Mouse (Mus musculus): ENCODE data around the gene Akap4. TPM values are rescaled to one million over a fixed set of nuclear protein-coding genes. Genes with fewer than 3 reads are reported as not detected.

Gene Akap4
- polyA plus RNA-seq (2016; fragmentation: Nextera tagmentation; extraction: Ambion mirVana) = not detected in 2 replicates

DNA sequence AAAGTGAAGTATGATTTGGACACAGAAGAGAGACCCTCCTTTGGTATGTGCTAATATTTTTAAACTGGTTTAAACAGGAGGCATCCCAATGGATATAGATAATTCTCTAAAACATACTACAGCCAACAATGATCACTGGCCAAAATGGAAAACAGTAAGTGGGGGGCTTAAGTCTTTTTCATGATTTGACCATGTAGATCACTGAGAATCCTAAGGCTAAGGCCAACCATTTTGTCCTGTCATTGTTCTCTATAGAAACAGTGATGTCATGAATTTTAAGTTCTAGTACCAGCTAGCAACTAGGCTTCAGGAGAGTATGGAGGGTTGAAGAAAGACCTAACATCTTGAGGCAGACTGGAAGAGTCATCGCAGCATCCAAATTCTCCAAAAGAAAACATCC, at the start of gene Akap4:
Akap4 (plus strand) TSS at position 301 of the 400 bp plus-strand sequence.
- WGBS = 97% methylated on average over 1 of the region's 1 CpGs
- H3K27ac ChIP-seq (replicated peaks) = no peak within 1 kb of the TSS
- DNase-seq (ENCODE audit: low spot score) = no peak
- peaks cover 18% of the 10 kb centered on the region for H3K9me3 ChIP-seq (replicated peaks)
- no peaks in the 10 kb centered on the region for H3K36me3 ChIP-seq
- no peak within 1 kb of the TSS for H3K4me3 ChIP-seq
- H3K27me3 ChIP-seq (ENCODE audit: low read depth, poor library complexity, severe bottlenecking) = no peaks in the 10 kb centered on the region
- H3K4me1 ChIP-seq = no peaks in the 10 kb centered on the region

DNA sequence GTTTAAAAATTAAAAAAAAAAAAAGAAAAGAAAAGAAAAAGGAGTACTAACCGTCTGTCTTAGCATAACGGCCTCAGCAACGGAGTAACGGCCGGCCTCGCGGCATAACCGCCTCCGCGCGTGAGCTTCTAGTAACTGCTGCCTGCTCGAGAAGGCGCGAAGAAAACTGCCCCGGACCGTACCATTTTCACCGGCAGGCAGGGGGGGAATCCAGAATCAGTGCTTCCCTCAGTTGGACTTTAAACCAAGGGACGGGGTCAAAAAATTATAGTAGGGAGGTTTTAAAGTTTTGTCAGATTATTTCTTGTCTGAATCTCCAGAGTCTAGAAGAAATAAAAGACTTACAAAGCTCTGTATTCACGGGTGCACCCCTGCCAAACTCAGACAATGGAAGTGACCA, 25.8 kb upstream of the Akap4 start, which contains the start of gene Ccnb3:
Ccnb3 (minus strand) TSS at position 101 of the 400 bp plus-strand sequence.
- DNase-seq (ENCODE audit: low spot score) = no peak
- H3K4me3 ChIP-seq = no peak within 1 kb of the TSS
- no peaks in the 10 kb centered on the region for H3K4me1 ChIP-seq
- no peaks in the 10 kb centered on the region for H3K27me3 ChIP-seq (ENCODE audit: low read depth, poor library complexity, severe bottlenecking)
- no peak within 1 kb of the TSS for H3K27ac ChIP-seq (replicated peaks)
- H3K9me3 ChIP-seq (replicated peaks) = peaks cover 5% of the 10 kb centered on the region; the same call in 1 of the 2 replicates
- 94% methylated on average over 19 of the region's 19 CpGs for WGBS
- no peaks in the 10 kb centered on the region for H3K36me3 ChIP-seq

DNA sequence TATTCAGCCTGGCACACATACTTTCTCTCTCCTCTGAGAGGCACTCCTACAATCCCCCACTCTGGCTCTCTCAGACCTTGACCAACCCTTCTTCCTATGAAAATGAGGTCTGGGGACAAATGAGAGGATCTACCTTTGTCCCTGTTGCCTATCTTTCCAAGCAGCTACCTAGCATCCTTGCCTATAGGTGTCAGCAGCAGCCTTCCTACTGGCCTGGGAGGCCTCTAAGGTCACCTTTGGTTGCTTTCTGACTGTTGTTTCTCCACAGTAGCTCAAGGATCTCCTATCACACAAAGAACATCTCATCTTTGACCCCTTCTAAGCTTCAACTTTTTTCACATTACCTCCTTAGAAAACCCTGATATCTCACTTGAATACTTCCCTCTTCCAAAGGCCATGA, 10.3 kb upstream of the Akap4 start:
- Histone ChIP-seq H3K27ac (replicated peaks) (no peak overlapping the region), H3K4me1 (no peaks in the 10 kb centered on the region), H3K9me3 (replicated peaks) (no peaks in the 10 kb centered on the region), H3K27me3 (ENCODE audit: low read depth, poor library complexity, severe bottlenecking) (no peaks in the 10 kb centered on the region), H3K4me3 (no peak overlapping the region), H3K36me3 (no peaks in the 10 kb centered on the region)
- no peak for DNase-seq (ENCODE audit: low spot score)

DNA sequence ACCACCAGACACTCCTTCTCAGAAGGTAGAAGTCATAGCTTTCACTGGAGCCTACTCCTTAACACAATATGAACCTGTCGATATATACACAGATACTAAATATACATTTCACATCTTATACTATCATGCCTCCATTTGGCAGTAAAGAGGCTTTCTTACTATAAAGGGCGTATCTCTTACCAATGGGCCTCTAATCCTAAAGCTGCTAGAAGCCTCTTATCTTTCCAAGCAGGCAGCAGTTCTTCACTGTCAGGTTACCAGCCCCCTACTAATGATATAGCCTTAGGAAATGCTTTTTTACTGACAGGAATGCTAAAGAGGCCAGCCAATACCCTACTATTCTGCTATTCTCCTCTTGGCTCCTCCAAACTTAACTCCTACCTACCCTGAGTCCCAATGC, 9.7 kb upstream of the Akap4 start:
- no peak for DNase-seq (ENCODE audit: low spot score)
- H3K9me3 ChIP-seq (replicated peaks) = no peaks in the 10 kb centered on the region
- no peak overlapping the region for H3K27ac ChIP-seq (replicated peaks)
- no peaks in the 10 kb centered on the region for H3K27me3 ChIP-seq (ENCODE audit: low read depth, poor library complexity, severe bottlenecking)
- no peak overlapping the region for H3K4me3 ChIP-seq
- 80% methylated on average over 2 of the region's 2 CpGs for WGBS
- H3K4me1 ChIP-seq = no peaks in the 10 kb centered on the region
- H3K36me3 ChIP-seq = no peaks in the 10 kb centered on the region

GRCm38 (mm10) chrX:7064109-7064508, 3.2 kb upstream of the Akap4 start:
- H3K4me1 ChIP-seq = no peaks in the 10 kb centered on the region
- no peaks in the 10 kb centered on the region for H3K9me3 ChIP-seq (replicated peaks)
- H3K36me3 ChIP-seq = no peaks in the 10 kb centered on the region
- no peaks in the 10 kb centered on the region for H3K27me3 ChIP-seq (ENCODE audit: low read depth, poor library complexity, severe bottlenecking)
- no peak for DNase-seq (ENCODE audit: low spot score)
- H3K4me3 ChIP-seq = no peak overlapping the region
- H3K27ac ChIP-seq (replicated peaks) = no peak overlapping the region

DNA sequence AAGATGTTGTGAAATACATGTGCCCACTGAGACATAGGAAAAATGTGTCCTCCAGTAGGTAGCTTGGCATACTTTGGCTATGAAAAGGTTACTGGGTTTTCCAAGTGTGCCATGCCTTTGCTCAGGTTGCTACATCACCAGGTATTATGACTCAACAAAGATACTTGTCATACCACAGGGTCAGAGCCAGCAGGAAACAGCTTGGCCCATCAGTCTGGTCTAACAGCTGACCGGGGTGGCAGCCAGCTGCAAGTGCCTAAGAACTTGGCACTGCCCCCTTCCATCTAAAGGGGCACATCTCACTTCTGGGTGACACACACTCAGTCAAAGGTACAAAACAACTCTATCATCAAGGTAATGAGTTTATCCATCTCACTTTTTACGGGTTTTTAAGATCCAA, 683 bp downstream of the Akap4 start:
- H3K9me3 ChIP-seq (replicated peaks) = peaks cover 20% of the 10 kb centered on the region
- no peaks in the 10 kb centered on the region for H3K36me3 ChIP-seq
- no peaks in the 10 kb centered on the region for H3K27me3 ChIP-seq (ENCODE audit: low read depth, poor library complexity, severe bottlenecking)
- no peak for DNase-seq (ENCODE audit: low spot score)
- H3K4me1 ChIP-seq = no peaks in the 10 kb centered on the region
- no peak overlapping the region for H3K27ac ChIP-seq (replicated peaks)
- no peak overlapping the region for H3K4me3 ChIP-seq
- WGBS = 88% methylated on average over 2 of the region's 2 CpGs

GRCm38 (mm10) chrX:7079820-7080429, 12.6 kb downstream of the Akap4 start:
- H3K4me3 ChIP-seq = no peak overlapping the region
- DNase-seq (ENCODE audit: low spot score) = no peak
- no peaks in the 10 kb centered on the region for H3K9me3 ChIP-seq (replicated peaks)
- WGBS = 74% methylated on average over 6 of the region's 6 CpGs
- H3K36me3 ChIP-seq = no peaks in the 10 kb centered on the region
- no peaks in the 10 kb centered on the region for H3K4me1 ChIP-seq
- no peaks in the 10 kb centered on the region for H3K27me3 ChIP-seq (ENCODE audit: low read depth, poor library complexity, severe bottlenecking)
- no peak overlapping the region for H3K27ac ChIP-seq (replicated peaks)

- H3K4me1 ChIP-seq = no peaks in the 10 kb centered on the region
- H3K9me3 ChIP-seq (replicated peaks) = no peaks in the 10 kb centered on the region
- no peaks in the 10 kb centered on the region for H3K27me3 ChIP-seq (ENCODE audit: low read depth, poor library complexity, severe bottlenecking)
- no peak for DNase-seq (ENCODE audit: low spot score)
- 79% methylated on average over 1 of the region's 1 CpGs for WGBS
- no peaks in the 10 kb centered on the region for H3K36me3 ChIP-seq
- H3K27ac ChIP-seq (replicated peaks) = no peak overlapping the region
- no peak overlapping the region for H3K4me3 ChIP-seq
Observed at GRCm38 (mm10) chrX:7085878-7086277, 18.6 kb downstream of the Akap4 start.

DNA sequence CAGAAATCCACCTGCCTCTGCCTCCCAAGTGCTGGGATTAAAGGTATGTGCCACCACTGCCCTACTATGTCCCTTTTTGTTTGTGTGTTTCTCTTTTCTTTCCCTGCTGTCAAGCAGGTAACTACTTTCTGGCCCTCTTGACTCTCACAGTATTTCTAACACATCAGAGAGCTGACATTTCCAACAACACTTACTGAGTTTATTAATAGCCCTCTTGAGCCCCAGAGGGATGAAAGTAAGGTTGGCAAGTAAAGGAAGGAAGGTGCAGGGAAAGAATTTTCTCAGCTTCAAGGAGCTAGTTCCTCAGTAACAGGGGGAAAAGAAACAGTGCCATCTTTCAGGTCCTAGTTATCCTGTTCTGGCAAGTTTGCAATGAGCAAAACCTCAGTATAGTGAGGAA, 23.0 kb downstream of the Akap4 start:
- Histone ChIP-seq H3K4me1 (no peaks in the 10 kb centered on the region), H3K27me3 (ENCODE audit: low read depth, poor library complexity, severe bottlenecking) (no peaks in the 10 kb centered on the region), H3K36me3 (no peaks in the 10 kb centered on the region), H3K27ac (replicated peaks) (no peak overlapping the region), H3K4me3 (no peak overlapping the region), H3K9me3 (replicated peaks) (no peaks in the 10 kb centered on the region)
- no peak for DNase-seq (ENCODE audit: low spot score)

DNA sequence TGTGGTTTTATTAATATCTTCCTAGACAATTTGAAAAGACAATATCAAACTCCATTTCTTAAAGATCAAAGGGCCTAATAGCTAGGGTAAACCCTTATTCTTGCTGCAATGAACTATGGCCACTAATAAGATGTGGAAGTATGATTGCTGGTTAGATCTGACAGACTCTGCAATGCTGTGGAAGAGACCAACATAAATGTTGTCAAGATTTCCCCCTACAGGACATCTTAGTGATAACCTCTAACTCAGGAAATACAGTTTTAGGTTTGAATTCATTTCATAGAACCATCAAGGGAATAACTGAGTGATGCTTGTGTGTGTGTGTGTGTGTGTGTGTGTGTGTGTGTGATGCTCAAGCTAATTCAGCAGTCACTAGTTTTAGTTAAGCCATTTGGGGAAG, 35.0 kb downstream of the Akap4 start:
- H3K36me3 ChIP-seq = no peaks in the 10 kb centered on the region
- DNase-seq (ENCODE audit: low spot score) = no peak
- no peaks in the 10 kb centered on the region for H3K9me3 ChIP-seq (replicated peaks)
- no peaks in the 10 kb centered on the region for H3K4me1 ChIP-seq
- H3K4me3 ChIP-seq = no peak overlapping the region
- no peaks in the 10 kb centered on the region for H3K27me3 ChIP-seq (ENCODE audit: low read depth, poor library complexity, severe bottlenecking)
- no peak overlapping the region for H3K27ac ChIP-seq (replicated peaks)

- no peaks in the 10 kb centered on the region; the same call in 1 of the 2 replicates for H3K9me3 ChIP-seq (replicated peaks)
- H3K27ac ChIP-seq (replicated peaks) = no peak overlapping the region
- no peaks in the 10 kb centered on the region for H3K36me3 ChIP-seq
- no peak for DNase-seq (ENCODE audit: low spot score)
- H3K4me3 ChIP-seq = no peak overlapping the region
- H3K27me3 ChIP-seq (ENCODE audit: low read depth, poor library complexity, severe bottlenecking) = no peaks in the 10 kb centered on the region
- WGBS = 87% methylated on average over 3 of the region's 3 CpGs
- H3K4me1 ChIP-seq = no peaks in the 10 kb centered on the region
Observed at GRCm38 (mm10) chrX:7114885-7115284, 47.6 kb downstream of the Akap4 start.

GRCm38 (mm10) chrX:7121618-7122280, 54.4 kb downstream of the Akap4 start:
- 86% methylated on average over 4 of the region's 4 CpGs for WGBS
- DNase-seq (ENCODE audit: low spot score) = no peak
- H3K27me3 ChIP-seq (ENCODE audit: low read depth, poor library complexity, severe bottlenecking) = no peaks in the 10 kb centered on the region
- no peak overlapping the region for H3K4me3 ChIP-seq
- no peaks in the 10 kb centered on the region for H3K4me1 ChIP-seq
- no peaks in the 10 kb centered on the region for H3K36me3 ChIP-seq
- H3K27ac ChIP-seq (replicated peaks) = no peak overlapping the region
- no peaks in the 10 kb centered on the region for H3K9me3 ChIP-seq (replicated peaks)
